ENCODE assay signal across 9 mouse cellular contexts in the genomic region with DNA sequence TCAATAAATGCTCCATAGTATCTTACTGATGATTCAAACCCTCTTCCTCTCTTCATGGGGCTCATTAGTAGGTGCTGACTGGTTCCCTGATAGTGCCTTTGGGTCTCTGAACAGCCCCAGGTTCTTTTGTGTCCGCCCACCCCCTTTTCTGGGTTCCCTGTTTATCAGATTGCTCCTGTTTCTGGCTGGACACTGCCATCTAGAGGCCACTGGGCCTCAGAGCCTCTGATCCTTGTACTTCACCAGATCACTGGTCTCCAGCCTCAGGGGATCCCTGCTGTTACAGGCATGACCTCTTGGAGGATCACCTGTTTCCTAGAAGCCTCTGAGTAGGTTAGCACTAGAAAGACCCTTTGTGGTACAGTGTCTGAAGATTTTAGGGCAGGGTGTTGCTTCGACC. TPM values are rescaled to one million over a fixed set of nuclear protein-coding genes. Genes with fewer than 3 reads are reported as not detected.
DNase-seq lines count a peak whose midpoint lies in the region; ATAC-seq and TF ChIP-seq lines count a peak whose summit lies in the region.
"Had no signal": no experiment of that assay in that cellular context is flagged by ENCODE, and none has a peak within 500 bp of the region (broad histone marks: within the 10 kb centered on the region; RNA-seq: fewer than 3 reads in every experiment).

No protein-coding gene starts in this region.

- no peaks in the 10 kb centered on the region for H3K79me2 ChIP-seq in liver, adult 2 months (ENCODE audit: control insufficient read depth, insufficient read depth, low read length)

- no peak overlapping the region for H3K4me2 ChIP-seq in kidney, embryonic 14.5 days (replicated peaks; ENCODE audit: low read depth, low read length)
- no peak overlapping the region for H3K4me2 ChIP-seq in neural tube, embryonic 11.5 days (ENCODE audit: low read depth)
- no peak overlapping the region for H3K4me2 ChIP-seq in stomach, embryonic 14.5 days (replicated peaks; ENCODE audit: low read depth, low read length)
- H3K4me2 ChIP-seq: embryonic facial prominence, embryonic 13.5 days had no signal

- no peaks in the 10 kb centered on the region for H3K4me1 ChIP-seq in kidney, embryonic 14.5 days (ENCODE audit: control insufficient read depth, insufficient read depth, low read length)
- 0 out of 2 replicates have a peak, but pooled peaks cover 3% of the 10 kb centered on the region for H3K4me1 ChIP-seq in liver, adult 2 months (ENCODE audit: control insufficient read depth, insufficient read depth, low read length)
- no peaks in the 10 kb centered on the region for H3K4me1 ChIP-seq in neural tube, embryonic 11.5 days (ENCODE audit: control insufficient read depth, insufficient read depth, low read length)
- H3K4me1 ChIP-seq in stomach, embryonic 14.5 days (ENCODE audit: control insufficient read depth, insufficient read depth, low read length), result no peaks in the 10 kb centered on the region
- H3K4me1 ChIP-seq: embryonic facial prominence, embryonic 13.5 days had no signal

- ATAC-seq in kidney, embryonic 14.5 days (ENCODE audit: low FRiP score, low TSS enrichment), result peak; percentile 51; the same call in 1 of the 2 replicates
- ATAC-seq in neural tube, embryonic 11.5 days (ENCODE audit: insufficient read depth, low FRiP score, low TSS enrichment), result no peak
- ATAC-seq in stomach, embryonic 14.5 days (ENCODE audit: insufficient number of reproducible peaks, insufficient read depth, low FRiP score, low read depth), result peak; percentile 65; the same call in 1 of the 2 replicates

- no peak overlapping the region for H3K4me3 ChIP-seq in kidney, embryonic 14.5 days (ENCODE audit: low read length)
- H3K4me3 ChIP-seq in liver, adult 2 months (ENCODE audit: insufficient read depth, low read depth, low read length), result no peak overlapping the region
- H3K4me3 ChIP-seq in neural tube, embryonic 11.5 days (ENCODE audit: low read depth, low read length), result no peak overlapping the region
- no peak overlapping the region for H3K4me3 ChIP-seq in stomach, embryonic 14.5 days (ENCODE audit: low read depth, low read length)
- H3K4me3 ChIP-seq: embryonic facial prominence, embryonic 13.5 days had no signal

- 36% methylated on average over 2 of the region's 2 CpGs for WGBS in kidney, embryonic 14.5 days
- WGBS in liver, adult 2 months, result 30% methylated on average over 2 of the region's 2 CpGs
- 38% methylated on average over 2 of the region's 2 CpGs for WGBS in neural tube, embryonic 11.5 days
- 29% methylated on average over 2 of the region's 2 CpGs for WGBS in stomach, embryonic 14.5 days

- H3K9me3 ChIP-seq in kidney, embryonic 14.5 days (ENCODE audit: control insufficient read depth, low read length), result no peaks in the 10 kb centered on the region
- H3K9me3 ChIP-seq in neural tube, embryonic 11.5 days (ENCODE audit: control insufficient read depth, low read length), result no peaks in the 10 kb centered on the region
- H3K9me3 ChIP-seq in stomach, embryonic 14.5 days (ENCODE audit: control insufficient read depth, low read depth, low read length), result no peaks in the 10 kb centered on the region
- H3K9me3 ChIP-seq: embryonic facial prominence, embryonic 13.5 days had no signal

- no peak for TF ChIP-seq POLR2A in liver, adult 2 months (IDR thresholded peaks at IDR 0.05; ENCODE audit: extremely low read depth, insufficient read depth, low read length)

- no peak overlapping the region for H3K27ac ChIP-seq in kidney, embryonic 14.5 days (ENCODE audit: low read depth, low read length)
- no peak overlapping the region for H3K27ac ChIP-seq in liver, adult 2 months (replicated peaks; ENCODE audit: insufficient read depth, low read depth, low read length)
- no peak overlapping the region for H3K27ac ChIP-seq in neural tube, embryonic 11.5 days (ENCODE audit: low read depth, low read length)
- no peak overlapping the region for H3K27ac ChIP-seq in stomach, embryonic 14.5 days (ENCODE audit: low read length)
- H3K27ac ChIP-seq: embryonic facial prominence, embryonic 13.5 days had no signal

- no peaks in the 10 kb centered on the region for H3K36me3 ChIP-seq in kidney, embryonic 14.5 days (ENCODE audit: control insufficient read depth, insufficient read depth, low read length)
- H3K36me3 ChIP-seq in liver, adult 2 months (ENCODE audit: control insufficient read depth, insufficient read depth, low read length), result no peaks in the 10 kb centered on the region
- no peaks in the 10 kb centered on the region for H3K36me3 ChIP-seq in neural tube, embryonic 11.5 days (ENCODE audit: control insufficient read depth, insufficient read depth, low read length)
- H3K36me3 ChIP-seq in stomach, embryonic 14.5 days (ENCODE audit: control insufficient read depth, insufficient read depth, low read length), result no peaks in the 10 kb centered on the region

- H3K27me3 ChIP-seq in kidney, embryonic 14.5 days (ENCODE audit: control insufficient read depth, insufficient read depth, low read length), result no peaks in the 10 kb centered on the region
- no peaks in the 10 kb centered on the region for H3K27me3 ChIP-seq in liver, adult 2 months (ENCODE audit: control insufficient read depth, insufficient read depth, low read length)
- H3K27me3 ChIP-seq in neural tube, embryonic 11.5 days (ENCODE audit: control insufficient read depth, insufficient read depth, low read length), result no peaks in the 10 kb centered on the region
- no peaks in the 10 kb centered on the region for H3K27me3 ChIP-seq in stomach, embryonic 14.5 days (ENCODE audit: control insufficient read depth, insufficient read depth, low read length)
- H3K27me3 ChIP-seq: embryonic facial prominence, embryonic 13.5 days had no signal

- DNase-seq in B cell, adult 2 months, result peak; percentile 73 to 74
- peak; percentile 76 for DNase-seq in adrenal gland, postnatal 10 days
- DNase-seq in embryo, embryonic 9.5 days (ENCODE audit: extremely low spot score), result peak; percentile 65
- DNase-seq in heart, adult 9 months (ENCODE audit: low spot score in 2 of 2), result peak; percentile 50 to 73
- DNase-seq in liver, adult 2 months (ENCODE audit: extremely low read depth, low read depth, low spot score), result peak; percentile 57
- DNase-seq in neural tube, embryonic 11.5 days (ENCODE audit: low spot score), result peak; percentile 64

- TF ChIP-seq CTCF in liver, adult 2 months (IDR thresholded peaks at IDR 0.05; ENCODE audit: low read depth, low read length), result peak; percentile 86

- no peak overlapping the region for H3K9ac ChIP-seq in kidney, embryonic 14.5 days (ENCODE audit: low read depth, low read length)
- no peak overlapping the region for H3K9ac ChIP-seq in liver, adult 2 months (ENCODE audit: low read depth, low read length)
- H3K9ac ChIP-seq in neural tube, embryonic 11.5 days (ENCODE audit: low read length), result no peak overlapping the region
- H3K9ac ChIP-seq in stomach, embryonic 14.5 days (replicated peaks; ENCODE audit: low read depth, low read length), result no peak overlapping the region
- H3K9ac ChIP-seq: embryonic facial prominence, embryonic 13.5 days had no signal

RNA-seq across cellular contexts. Expression of gene 1810013L24Rik, which starts 39.8 kb away (rescaled TPM):
- total RNA-seq in adrenal gland, postnatal 10 days (2021), result 10 to 100 TPM; 60.5 to 66.0 TPM
- polyA plus RNA-seq in kidney, embryonic 14.5 days (2014; fragmentation: Nextera tagmentation; extraction: Ambion mirVana), result 17.2 and 19.0 TPM in 2 replicates
- total RNA-seq in liver, adult 2 months (2014; rRNA removed), result 33.8 and 41.1 TPM in 2 replicates
- 8.9 and 11.1 TPM in 2 replicates for polyA plus RNA-seq in liver, adult 2 months (2012; rRNA removed)
- polyA plus RNA-seq in neural tube, embryonic 11.5 days (2014; fragmentation: Nextera tagmentation; extraction: Ambion mirVana), result 20.5 and 21.7 TPM in 2 replicates
- 16.9 and 18.0 TPM in 2 replicates for polyA plus RNA-seq in stomach, embryonic 14.5 days (2014; fragmentation: Nextera tagmentation; extraction: Ambion mirVana)
